Mouse (Mus musculus) liver, embryonic 14.5 days (tissue): ENCODE measurements at regions not wholly inside any gene's neighbourhood (a gene's known extent, or its start where the extent isn't known, plus 50 kb on each side); places are given as distances from the start of the nearest gene placed in this dataset.
A peak's percentile ranks its signal among the peaks of the same experiment; 100 is the strongest.

Experiments used
- ATAC-seq: fragments of 200-750 bp; cut with Nextera tagmentation; 2 replicates; pipeline ENCODE4 v1.8.0; 2017; ENCODE audit warnings: moderate number of reproducible peaks, mild to moderate bottlenecking, moderate library complexity; ENCODE audit not compliant: insufficient read depth
- DNase-seq, 3 experiments: peaks; one replicate each; pipeline ENCODE4 v3.0.0-alpha.2; 2012 to 2013; ENCODE audit warnings: low read depth in 3 of 3, low spot score in 3 of 3
- H3K27ac ChIP-seq: fragments of 300-500 bp; sonication (generic); 2 replicates; pipeline ENCODE4 v1.5.1; 2014; ENCODE audit warnings: moderate library complexity, mild to moderate bottlenecking, control low read depth, inconsistent platforms
- H3K27me3 ChIP-seq: fragments of 300-500 bp; sonication (generic); 2 replicates; pipeline ENCODE4 v1.6.1; 2014; ENCODE audit warnings: mild to moderate bottlenecking, low read length, moderate library complexity; ENCODE audit not compliant: control insufficient read depth, insufficient read depth
- H3K36me3 ChIP-seq: fragments of 300-500 bp; sonication (generic); replicated peaks from 2 replicates; pipeline ENCODE4 v1.6.1; 2014; ENCODE audit warnings: low read depth; ENCODE audit not compliant: control insufficient read depth, insufficient read depth
- H3K4me1 ChIP-seq, 2 experiments: fragments of 200-500 bp in 1 of 2; fragments of 300-500 bp in 1 of 2; sonication (generic) in 1 of 2; replicated peaks; 2 replicates each; pipeline ENCODE4 v1.6.1; 2012 to 2014; ENCODE audit warnings: antibody characterized with exemption in 1 of 2, inconsistent platforms in 1 of 2, low read length in 1 of 2; ENCODE audit not compliant: control insufficient read depth in 2 of 2, insufficient read depth in 2 of 2
- H3K4me2 ChIP-seq: fragments of 300-500 bp; sonication (generic); 2 replicates; pipeline ENCODE4 v1.6.1; 2014; ENCODE audit warnings: low read depth, mild to moderate bottlenecking, control low read depth, moderate library complexity
- H3K4me3 ChIP-seq, 2 experiments: fragments of 200-500 bp in 1 of 2; fragments of 300-500 bp in 1 of 2; sonication (generic) in 1 of 2; 2 replicates each; pipeline ENCODE4 v1.5.1; 2012 to 2014; ENCODE audit warnings: low read depth in 2 of 2, low read length in 2 of 2, mild to moderate bottlenecking in 2 of 2, control low read depth in 1 of 2, inconsistent platforms in 1 of 2, moderate library complexity in 1 of 2; ENCODE audit not compliant: insufficient read depth in 1 of 2
- H3K9ac ChIP-seq: fragments of 300-500 bp; sonication (generic); replicated peaks from 2 replicates; pipeline ENCODE4 v1.6.1; 2014; ENCODE audit warnings: mild to moderate bottlenecking, control low read depth, moderate library complexity
- H3K9me3 ChIP-seq: fragments of 300-500 bp; sonication (generic); 2 replicates; pipeline ENCODE4 v1.6.1; 2016; ENCODE audit warnings: low read length, mixed read lengths; ENCODE audit not compliant: control insufficient read depth
- CTCF ChIP-seq: IDR thresholded peaks from 2 replicates; pipeline ENCODE4 v1.5.1; 2016; ENCODE audit warnings: antibody characterized with exemption, low read depth, control low read depth
- EP300 ChIP-seq: IDR thresholded peaks from 2 replicates; pipeline ENCODE4 v1.6.1; 2016; ENCODE audit warnings: antibody characterized with exemption, low read depth
- WGBS: fragments of 180-500 bp; shearing (Covaris S2); extraction: QIAGEN DNeasy Blood & Tissue Kit; methylation state at CpG from one replicate; pipeline ENCODE4 v1.1.7; 2014; ENCODE audit not compliant: insufficient replicate concordance; 5-methylcytosine and 5-hydroxymethylcytosine counted together

DNA sequence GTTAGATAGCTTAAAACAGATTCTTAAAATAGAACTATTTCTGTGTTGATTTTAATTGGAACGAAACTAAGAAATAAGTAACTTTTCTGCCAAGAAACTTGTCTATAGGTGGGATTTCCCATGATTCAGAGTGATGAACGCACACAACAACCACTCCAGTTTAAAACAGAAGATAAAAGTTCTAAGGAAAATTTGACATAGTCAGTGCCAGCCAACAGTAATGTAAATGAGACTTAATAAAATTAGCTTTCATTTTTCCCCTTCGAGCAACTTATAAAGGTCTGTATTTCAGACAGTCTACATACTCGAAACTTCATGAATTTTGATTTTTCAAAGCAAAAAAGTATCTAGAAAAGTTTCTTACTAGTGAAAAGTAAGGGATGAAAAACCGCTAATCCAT is 52.5 kb upstream of the Gpc5 start:
- peak overlapping the region; percentile 87 for H3K4me2 ChIP-seq
- H3K4me1 ChIP-seq: peaks cover 2 to 8% of the 10 kb centered on the region in 2 experiments
- ATAC-seq: no peak

DNA sequence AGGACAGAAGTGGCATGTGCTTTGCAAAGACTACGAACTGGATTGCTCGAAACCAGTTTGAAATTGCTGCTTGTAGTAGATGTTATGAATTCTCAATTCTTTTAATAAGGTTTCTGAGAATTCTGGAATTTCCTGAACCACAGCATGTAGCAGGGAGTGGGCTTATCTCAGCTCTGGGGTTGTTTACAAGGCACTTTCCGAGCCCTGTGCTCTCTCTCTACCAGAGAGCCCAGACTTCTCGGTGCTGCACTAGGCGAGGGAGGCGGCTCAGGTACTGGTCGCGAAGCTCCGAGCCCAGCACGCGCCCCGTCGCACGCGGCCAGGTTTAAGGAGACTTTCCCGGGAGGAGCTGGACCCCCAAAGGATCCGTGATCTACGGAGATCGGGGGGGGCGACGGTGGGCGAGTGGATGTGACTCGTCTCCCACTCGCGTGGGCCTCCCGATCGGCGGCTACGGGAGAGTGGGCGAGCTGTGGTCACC is 51.9 kb upstream of the Gpc5 start:
- TF ChIP-seq CTCF (no peak), EP300 (no peak)
- ATAC-seq (peak; percentile 44), DNase-seq (peak in 2 of 3 experiments; percentile 22 to 62)
- no peaks in the 10 kb centered on the region; the same call in 1 of the 2 replicates for H3K27me3 ChIP-seq
- peaks cover 2 to 8% of the 10 kb centered on the region in 2 experiments for H3K4me1 ChIP-seq
- H3K9me3 ChIP-seq: no peaks in the 10 kb centered on the region
- H3K9ac ChIP-seq: peak overlapping the region; percentile 93
- peak overlapping the region; percentile 50; the same call in 1 of the 2 replicates for H3K27ac ChIP-seq
- under 1% methylated on average over 30 of the region's 30 CpGs for WGBS
- H3K4me3 ChIP-seq: peak overlapping the region; percentile 41 to 91
- peak overlapping the region; percentile 87 for H3K4me2 ChIP-seq
- H3K36me3 ChIP-seq: peaks cover 21% of the 10 kb centered on the region

More for the DNA sequence above, 52.5 kb upstream of the Gpc5 start:
- DNase-seq: no peak
- Histone ChIP-seq H3K27me3 (no peaks in the 10 kb centered on the region; the same call in 1 of the 2 replicates), H3K36me3 (peaks cover 18% of the 10 kb centered on the region), H3K4me3 (no peak overlapping the region), H3K27ac (no peak overlapping the region), H3K9ac (no peak overlapping the region), H3K9me3 (no peaks in the 10 kb centered on the region)
- WGBS: 59% methylated on average over 5 of the region's 5 CpGs
- TF ChIP-seq EP300 (no peak), CTCF (no peak)

DNA sequence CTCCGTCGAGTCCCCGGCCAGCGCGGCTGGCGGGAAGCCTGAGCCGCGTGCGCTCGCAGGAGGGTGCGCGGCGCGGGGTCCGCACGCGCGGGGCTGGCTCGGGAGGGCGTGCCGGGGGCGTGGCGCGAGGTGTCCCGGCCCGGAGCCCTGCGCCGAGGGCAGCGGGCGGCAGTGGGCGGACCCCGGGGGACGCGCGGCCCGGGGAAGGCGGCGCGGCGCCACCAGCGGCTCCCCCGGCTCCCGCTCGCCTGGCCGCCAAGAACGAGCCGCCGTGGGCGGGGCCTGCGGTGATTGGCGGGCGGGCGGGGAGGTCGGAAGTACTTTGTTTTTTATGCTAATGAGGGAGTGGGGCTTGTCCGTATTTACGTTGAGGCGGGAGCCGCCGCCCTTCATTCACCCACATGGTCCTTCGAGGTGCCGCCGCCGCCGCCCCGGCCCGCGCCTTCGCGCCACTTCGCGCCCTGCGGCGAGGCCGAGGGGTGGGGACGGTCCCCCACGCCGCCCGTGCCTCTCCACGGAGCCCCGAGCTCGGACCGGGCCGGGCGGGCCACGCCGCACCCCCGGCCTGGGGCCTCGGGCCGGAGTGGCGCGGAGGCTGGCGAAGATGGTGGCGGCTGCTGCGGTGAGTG is 51.3 kb upstream of the Gpc5 start:
- Histone ChIP-seq H3K4me3 (peak overlapping the region; percentile 91 to 95), H3K36me3 (peaks cover 26% of the 10 kb centered on the region), H3K9ac (peak overlapping the region; percentile 93), H3K9me3 (no peaks in the 10 kb centered on the region), H3K27me3 (no peaks in the 10 kb centered on the region; the same call in 1 of the 2 replicates), H3K4me1 (peaks cover 2 to 8% of the 10 kb centered on the region in 2 experiments), H3K27ac (peak overlapping the region; percentile 69), H3K4me2 (peak overlapping the region; percentile 87)
- under 1% methylated on average over 74 of the region's 94 CpGs for WGBS
- TF ChIP-seq EP300: no peak
- no peak for TF ChIP-seq CTCF
- DNase-seq (peak; percentile 78 to 82 (median 80)), ATAC-seq (peak; percentile 84)

DNA sequence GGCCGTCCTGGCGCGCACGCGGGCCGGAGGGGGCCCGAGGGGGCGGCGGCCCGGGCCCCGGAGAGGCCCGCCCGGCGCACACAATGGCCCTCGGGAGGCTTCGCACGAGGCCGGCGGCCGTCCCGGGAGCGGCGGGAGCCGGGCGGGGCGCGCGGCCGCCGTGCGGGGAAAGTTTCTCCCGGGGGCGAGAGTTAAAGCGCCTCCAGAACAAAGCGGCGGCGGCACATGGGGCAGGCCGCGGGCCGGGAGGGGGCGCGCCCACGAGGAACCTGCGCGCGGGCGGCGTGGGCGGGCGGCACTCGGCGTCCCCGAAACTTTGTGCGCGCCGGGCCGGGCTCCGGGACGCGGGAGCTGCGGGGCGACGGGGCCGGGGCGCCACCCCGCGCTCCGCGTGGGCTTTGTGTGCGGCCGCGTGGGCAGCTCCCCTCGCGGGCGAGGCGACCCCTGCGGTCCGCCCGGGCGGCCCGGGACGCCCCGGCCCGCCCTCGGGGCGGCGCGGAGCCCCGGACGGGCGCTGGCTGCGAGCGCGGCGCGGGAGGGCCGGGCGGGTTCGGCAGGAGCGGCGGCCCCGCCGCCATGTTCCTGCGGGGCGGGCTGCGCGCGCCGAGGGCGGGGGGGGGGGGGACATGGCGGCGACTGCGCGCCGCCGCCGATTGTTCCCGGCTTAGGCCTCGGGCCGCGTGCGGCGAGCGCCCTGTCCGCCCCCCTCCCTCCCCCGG is 50.5 kb upstream of the Gpc5 start:
- peaks cover 32% of the 10 kb centered on the region for H3K36me3 ChIP-seq
- no peaks in the 10 kb centered on the region for H3K9me3 ChIP-seq
- DNase-seq (peak in 1 of 3 experiments; percentile 6), ATAC-seq (peak; percentile 51)
- peaks cover 2 to 8% of the 10 kb centered on the region in 2 experiments for H3K4me1 ChIP-seq
- H3K4me3 ChIP-seq: peak overlapping the region; percentile 91 to 95
- no peaks in the 10 kb centered on the region; the same call in 1 of the 2 replicates for H3K27me3 ChIP-seq
- no peak for TF ChIP-seq CTCF
- TF ChIP-seq EP300: no peak
- 0% methylated on average over 65 of the region's 126 CpGs for WGBS
- H3K4me2 ChIP-seq: peak overlapping the region; percentile 87
- H3K27ac ChIP-seq: peak overlapping the region; percentile 69
- peak overlapping the region; percentile 93 for H3K9ac ChIP-seq
